Mouse (Mus musculus) thymus, adult 2 months (tissue): ENCODE measurements around the gene Rnf32.

Source experiments
- CTCF ChIP-seq: fragments of 200-500 bp; IDR thresholded peaks from 2 replicates; pipeline ENCODE4 v1.5.1; 2012; ENCODE audit warnings: mild to moderate bottlenecking, control low read depth, low read length, moderate library complexity, borderline replicate concordance; ENCODE audit not compliant: control insufficient read depth, poor library complexity, insufficient read depth; ENCODE audit errors: extremely low read depth
- POLR2A ChIP-seq: fragments of 200-500 bp; IDR thresholded peaks from 2 replicates; pipeline ENCODE4 v1.6.1; 2012; ENCODE audit warnings: mild to moderate bottlenecking, low read length, control low read depth, moderate library complexity; ENCODE audit not compliant: control insufficient read depth, poor library complexity, insufficient read depth; ENCODE audit errors: extremely low read depth

DNA sequence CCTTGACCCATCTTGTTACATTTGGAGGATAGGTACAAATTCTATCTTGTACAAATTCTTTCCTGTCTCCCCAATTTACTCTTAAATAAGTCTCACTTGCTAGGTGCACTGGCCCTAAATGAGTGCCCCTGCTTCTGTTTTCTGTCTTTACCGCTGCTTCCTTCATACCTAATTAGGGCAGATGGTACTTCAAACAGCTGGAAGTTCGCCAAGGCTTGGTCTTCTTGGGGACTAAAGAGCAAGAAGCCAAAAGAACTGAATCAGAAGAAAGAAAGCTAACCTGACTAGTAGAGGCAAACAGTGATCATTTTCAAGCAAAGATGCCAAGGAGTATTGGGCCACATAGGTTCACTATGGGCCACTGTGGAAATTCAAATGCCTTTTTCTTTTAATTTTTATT lies 77.6 kb downstream of the Rnf32 start:
- TF ChIP-seq POLR2A (no peak), CTCF (no peak)
